Mouse (Mus musculus) liver, embryonic 14.5 days (tissue): ENCODE measurements around the gene Dxo. TPM values are rescaled to one million over a fixed set of nuclear protein-coding genes. Genes with fewer than 3 reads are reported as not detected.
"Not testable (repeated sequence)": the region's sequence is repeated elsewhere in the genome, so short reads cannot be mapped to it uniquely, and the experiment has no call there.

Source experiments
- ATAC-seq: fragments of 200-750 bp; cut with Nextera tagmentation; 2 replicates; pipeline ENCODE4 v1.8.0; 2017; ENCODE audit warnings: moderate number of reproducible peaks, mild to moderate bottlenecking, moderate library complexity; ENCODE audit not compliant: insufficient read depth
- DNase-seq, 3 experiments: peaks; one replicate each; pipeline ENCODE4 v3.0.0-alpha.2; 2012 to 2013; ENCODE audit warnings: low read depth in 3 of 3, low spot score in 3 of 3
- H3K27ac ChIP-seq: fragments of 300-500 bp; sonication (generic); 2 replicates; pipeline ENCODE4 v1.5.1; 2014; ENCODE audit warnings: moderate library complexity, mild to moderate bottlenecking, control low read depth, inconsistent platforms
- H3K27me3 ChIP-seq: fragments of 300-500 bp; sonication (generic); 2 replicates; pipeline ENCODE4 v1.6.1; 2014; ENCODE audit warnings: mild to moderate bottlenecking, low read length, moderate library complexity; ENCODE audit not compliant: control insufficient read depth, insufficient read depth
- H3K36me3 ChIP-seq: fragments of 300-500 bp; sonication (generic); replicated peaks from 2 replicates; pipeline ENCODE4 v1.6.1; 2014; ENCODE audit warnings: low read depth; ENCODE audit not compliant: control insufficient read depth, insufficient read depth
- H3K4me1 ChIP-seq, 2 experiments: fragments of 200-500 bp in 1 of 2; fragments of 300-500 bp in 1 of 2; sonication (generic) in 1 of 2; replicated peaks; 2 replicates each; pipeline ENCODE4 v1.6.1; 2012 to 2014; ENCODE audit warnings: antibody characterized with exemption in 1 of 2, inconsistent platforms in 1 of 2, low read length in 1 of 2; ENCODE audit not compliant: control insufficient read depth in 2 of 2, insufficient read depth in 2 of 2
- H3K4me2 ChIP-seq: fragments of 300-500 bp; sonication (generic); 2 replicates; pipeline ENCODE4 v1.6.1; 2014; ENCODE audit warnings: low read depth, mild to moderate bottlenecking, control low read depth, moderate library complexity
- H3K4me3 ChIP-seq, 2 experiments: fragments of 200-500 bp in 1 of 2; fragments of 300-500 bp in 1 of 2; sonication (generic) in 1 of 2; 2 replicates each; pipeline ENCODE4 v1.5.1; 2012 to 2014; ENCODE audit warnings: low read depth in 2 of 2, low read length in 2 of 2, mild to moderate bottlenecking in 2 of 2, control low read depth in 1 of 2, inconsistent platforms in 1 of 2, moderate library complexity in 1 of 2; ENCODE audit not compliant: insufficient read depth in 1 of 2
- H3K9ac ChIP-seq: fragments of 300-500 bp; sonication (generic); replicated peaks from 2 replicates; pipeline ENCODE4 v1.6.1; 2014; ENCODE audit warnings: mild to moderate bottlenecking, control low read depth, moderate library complexity
- H3K9me3 ChIP-seq: fragments of 300-500 bp; sonication (generic); 2 replicates; pipeline ENCODE4 v1.6.1; 2016; ENCODE audit warnings: low read length, mixed read lengths; ENCODE audit not compliant: control insufficient read depth
- CTCF ChIP-seq: IDR thresholded peaks from 2 replicates; pipeline ENCODE4 v1.5.1; 2016; ENCODE audit warnings: antibody characterized with exemption, low read depth, control low read depth
- EP300 ChIP-seq: IDR thresholded peaks from 2 replicates; pipeline ENCODE4 v1.6.1; 2016; ENCODE audit warnings: antibody characterized with exemption, low read depth
- WGBS: fragments of 180-500 bp; shearing (Covaris S2); extraction: QIAGEN DNeasy Blood & Tissue Kit; methylation state at CpG from one replicate; pipeline ENCODE4 v1.1.7; 2014; ENCODE audit not compliant: insufficient replicate concordance; 5-methylcytosine and 5-hydroxymethylcytosine counted together
- polyA plus RNA-seq, 2 experiments: library from polyadenylated mRNA; depleted of rRNA in 1 of 2; stranded (reverse) in 1 of 2; unstranded in 1 of 2; fragments of >200 nt; fragmentation: Nextera tagmentation in 1 of 2; extraction: Ambion mirVana in 1 of 2; gene quantifications; 2 replicates each; pipeline versions ENCODE4 v1.2.1 to v1.2.3; 2012 to 2014

Gene Dxo
- polyA plus RNA-seq, 2 experiments, result 24.0 to 27.7 TPM

- no peak for DNase-seq
- Histone ChIP-seq H3K4me3 (no peak overlapping the region), H3K9ac (no peak overlapping the region), H3K9me3 (peaks cover 2% of the 10 kb centered on the region; the same call in 1 of the 2 replicates), H3K27ac (no peak overlapping the region), H3K27me3 (no peaks in the 10 kb centered on the region), H3K4me2 (no peak overlapping the region), H3K36me3 (no peaks in the 10 kb centered on the region), H3K4me1 (peaks cover 0 to 3% of the 10 kb centered on the region in 2 experiments; a peak in 2 of 4 replicates)
- TF ChIP-seq EP300 (no peak), CTCF (peak; percentile 70)
- 62% methylated on average over 6 of the region's 6 CpGs for WGBS
- ATAC-seq, result no peak
Measured at GRCm38 (mm10) chr17:34804871-34805562, 31.8 kb upstream of the Dxo start.

- 41% methylated on average over 3 of the region's 3 CpGs for WGBS
Measured at GRCm38 (mm10) chr17:34807176-34807575, 29.6 kb upstream of the Dxo start.

GRCm38 (mm10) chr17:34808599-34809205, 28.1 kb upstream of the Dxo start:
- H3K9me3 ChIP-seq, result peaks cover 2% of the 10 kb centered on the region; the same call in 1 of the 2 replicates
- H3K4me1 ChIP-seq, result peaks cover 0 to 3% of the 10 kb centered on the region in 2 experiments; a peak in 2 of 4 replicates
- ATAC-seq (peak; percentile 63), DNase-seq (peak in 2 of 3 experiments; percentile 4 to 13)
- TF ChIP-seq EP300, result no peak
- no peak for TF ChIP-seq CTCF
- no peak overlapping the region for H3K9ac ChIP-seq
- whole genome bisulfite sequencing, result 50% methylated on average over 6 of the region's 6 CpGs
- no peaks in the 10 kb centered on the region for H3K36me3 ChIP-seq
- H3K27me3 ChIP-seq, result no peaks in the 10 kb centered on the region
- H3K4me3 ChIP-seq, result no peak overlapping the region
- no peak overlapping the region for H3K4me2 ChIP-seq
- H3K27ac ChIP-seq, result no peak overlapping the region

More at GRCm38 (mm10) chr17:34807176-34807575, 29.6 kb upstream of the Dxo start:
- no peak for ATAC-seq
- DNase-seq, result no peak
- Histone ChIP-seq H3K9me3 (peaks cover 2% of the 10 kb centered on the region; the same call in 1 of the 2 replicates), H3K27me3 (no peaks in the 10 kb centered on the region), H3K9ac (no peak overlapping the region), H3K36me3 (no peaks in the 10 kb centered on the region), H3K4me3 (no peak overlapping the region), H3K4me2 (no peak overlapping the region), H3K27ac (no peak overlapping the region), H3K4me1 (peaks cover 0 to 3% of the 10 kb centered on the region in 2 experiments; a peak in 2 of 4 replicates)
- no peak for TF ChIP-seq EP300
- TF ChIP-seq CTCF, result no peak

- not testable (repeated sequence) for ATAC-seq, DNase-seq, H3K36me3 ChIP-seq, H3K9me3 ChIP-seq, H3K4me3 ChIP-seq, H3K4me1 ChIP-seq, H3K9ac ChIP-seq, H3K27ac ChIP-seq, H3K27me3 ChIP-seq, H3K4me2 ChIP-seq
- WGBS, result 63% methylated on average over 5 of the region's 5 CpGs
Measured at GRCm38 (mm10) chr17:34810411-34810810, 26.4 kb upstream of the Dxo start.

GRCm38 (mm10) chr17:34810811-34811210, 26.0 kb upstream of the Dxo start:
- not testable (repeated sequence) for H3K27me3 ChIP-seq, H3K4me1 ChIP-seq, H3K4me3 ChIP-seq, H3K4me2 ChIP-seq, H3K36me3 ChIP-seq, H3K9ac ChIP-seq, H3K27ac ChIP-seq, H3K9me3 ChIP-seq, DNase-seq
- 57% methylated on average over 8 of the region's 8 CpGs for WGBS
- 0 out of 2 replicates have a peak, but pooled peaks have one; percentile 17 for ATAC-seq
